Mouse (Mus musculus) thymus, adult 18-20 months (tissue): Measurements from ENCODE around the gene Cd247.

ENCODE experiments used
- DNase-seq, 2 experiments: peaks; one replicate each; pipeline ENCODE4 v3.0.0; 2022; ENCODE audit warnings: mixed read lengths in 2 of 2

The Cd247 gene

DNA sequence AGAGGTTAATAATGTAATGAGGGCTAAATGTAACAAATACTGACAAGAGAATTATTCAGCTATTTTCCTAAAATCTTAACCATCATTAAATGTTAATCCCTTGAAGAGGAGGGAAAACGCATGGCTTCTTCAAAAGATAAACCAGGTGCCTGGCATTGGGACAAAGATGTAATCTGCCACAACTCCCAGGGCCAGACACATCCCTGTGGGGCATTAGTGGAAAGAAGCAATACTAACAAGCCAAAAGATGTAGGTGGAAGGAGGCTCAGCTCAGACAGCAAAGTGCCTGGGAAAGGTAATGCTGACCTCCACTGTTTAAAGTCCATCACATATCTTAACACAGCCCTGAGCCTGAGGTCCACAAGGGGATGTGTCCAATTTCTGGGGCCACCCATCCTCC, 134.0 kb downstream of the Cd247 start:
- DNase-seq = no peak

- no peak for DNase-seq
Measured at GRCm38 (mm10) chr1:165925207-165925606, 136.7 kb downstream of the Cd247 start.
